Mouse (Mus musculus): ENCODE measurements around the gene Nlk.

GRCm38 (mm10) chr11:78536080-78536689, 161.0 kb downstream of the Nlk start, which contains the start of the genes Tnfaip1 and Ift20:
- TF ChIP-seq CTCF (IDR thresholded peaks at IDR 0.05; ENCODE audit: low read depth) (no peak), EP300 (IDR thresholded peaks at IDR 0.05; ENCODE audit: low read depth) (no peak)

Measured in liver, embryonic 14.5 days (tissue).